ENCODE assay signal across 18 mouse cellular contexts in genomic region chr17:56136558-56136957, GRCm38 (mm10). TPM values are rescaled to one million over a fixed set of nuclear protein-coding genes. Genes with fewer than 3 reads are reported as not detected.
"Had no signal": no experiment of that assay in that cellular context is flagged by ENCODE, and none has a peak within 500 bp of the region (broad histone marks: within the 10 kb centered on the region; RNA-seq: fewer than 3 reads in every experiment).

No protein-coding gene starts in this region.

- H3K9ac ChIP-seq: limb, embryonic 12.5 days; limb, embryonic 15.5 days; liver, embryonic 12.5 days; liver, embryonic 15.5 days had no signal

- H3K9me3 ChIP-seq: limb, embryonic 12.5 days; limb, embryonic 15.5 days; liver, embryonic 12.5 days; liver, embryonic 15.5 days; megakaryocyte, embryonic 14.5 days; midbrain, embryonic 10.5 days; midbrain, embryonic 13.5 days; neural tube, embryonic 13.5 days had no signal

- DNase-seq: kidney, adult 8-10 months; kidney, postnatal 14 days; kidney, postnatal 4 days; left cerebral cortex, postnatal 4 days; lung, adult 2 months; thymus, adult 18-20 months; thymus, postnatal 36 days had no signal

- H3K4me3 ChIP-seq: limb, embryonic 12.5 days; limb, embryonic 15.5 days; liver, embryonic 12.5 days; liver, embryonic 15.5 days; megakaryocyte, embryonic 14.5 days; midbrain, embryonic 10.5 days; midbrain, embryonic 13.5 days; myocyte; neural tube, embryonic 13.5 days had no signal

- H3K27ac ChIP-seq: limb, embryonic 12.5 days; limb, embryonic 15.5 days; liver, embryonic 12.5 days; liver, embryonic 15.5 days; midbrain, embryonic 10.5 days; midbrain, embryonic 13.5 days; neural tube, embryonic 13.5 days had no signal

- ATAC-seq: liver, embryonic 12.5 days; midbrain, embryonic 13.5 days; midbrain, embryonic 16.5 days had no signal

- H3K36me3 ChIP-seq: limb, embryonic 12.5 days; limb, embryonic 15.5 days; liver, embryonic 12.5 days; liver, embryonic 15.5 days; midbrain, embryonic 10.5 days; midbrain, embryonic 13.5 days had no signal

- H3K4me2 ChIP-seq: limb, embryonic 12.5 days; limb, embryonic 15.5 days; liver, embryonic 12.5 days; liver, embryonic 15.5 days; midbrain, embryonic 13.5 days; neural tube, embryonic 13.5 days had no signal

RNA-seq across cellular contexts. Expression of gene Lrg1, which starts 14.8 kb away (rescaled TPM):
- total RNA-seq: left cerebral cortex, postnatal 4 days; monocyte, adult 5-6 weeks had no signal
- polyA plus RNA-seq: limb, embryonic 12.5 days; midbrain, embryonic 10.5 days had no signal

RNA-seq across cellular contexts. Expression of gene Plin5, which starts 19.2 kb away (rescaled TPM):
- total RNA-seq: monocyte, adult 5-6 weeks had no signal

RNA-seq across cellular contexts. Expression of gene Tnfaip8l1, which starts 25.7 kb away (rescaled TPM):
- total RNA-seq: monocyte, adult 5-6 weeks had no signal

RNA-seq across cellular contexts. Expression of gene Plin4, which starts 27.0 kb away (rescaled TPM):
- total RNA-seq: monocyte, adult 5-6 weeks had no signal
